Mouse (Mus musculus) intestine, embryonic 16.5 days (tissue): Measurements from ENCODE around the gene Dgki. TPM values are rescaled to one million over a fixed set of nuclear protein-coding genes. Genes with fewer than 3 reads are reported as not detected.

ENCODE experiments used
- ATAC-seq: fragments of 200-750 bp; cut with Nextera tagmentation; 2 replicates; pipeline ENCODE4 v1.8.0; 2017; ENCODE audit warnings: moderate TSS enrichment, moderate library complexity
- H3K27ac ChIP-seq: fragments of 300-500 bp; sonication (generic); 2 replicates; pipeline ENCODE4 v1.5.1; 2014; ENCODE audit warnings: mild to moderate bottlenecking, low read length
- H3K27me3 ChIP-seq: fragments of 300-500 bp; sonication (generic); replicated peaks from 2 replicates; pipeline ENCODE4 v1.6.1; 2014; ENCODE audit warnings: low read length, control low read depth, mixed read lengths; ENCODE audit not compliant: control insufficient read depth, insufficient read depth
- H3K36me3 ChIP-seq: fragments of 300-500 bp; sonication (generic); 2 replicates; pipeline ENCODE4 v1.6.1; 2014; ENCODE audit warnings: low read length, control low read depth; ENCODE audit not compliant: control insufficient read depth, insufficient read depth
- H3K4me1 ChIP-seq: fragments of 300-500 bp; sonication (generic); 2 replicates; pipeline ENCODE4 v1.6.1; 2014; ENCODE audit warnings: low read length, control low read depth, mixed read lengths; ENCODE audit not compliant: control insufficient read depth, insufficient read depth
- H3K4me2 ChIP-seq: fragments of 300-500 bp; sonication (generic); 2 replicates; pipeline ENCODE4 v1.6.1; 2014; ENCODE audit warnings: low read depth, low read length, control low read depth
- H3K4me3 ChIP-seq: fragments of 300-500 bp; sonication (generic); 2 replicates; pipeline ENCODE4 v1.5.1; 2014; ENCODE audit warnings: mild to moderate bottlenecking, low read length
- H3K9ac ChIP-seq: fragments of 300-500 bp; sonication (generic); 2 replicates; pipeline ENCODE4 v1.6.1; 2014; ENCODE audit warnings: low read depth, low read length
- H3K9me3 ChIP-seq: fragments of 300-500 bp; sonication (generic); 2 replicates; pipeline ENCODE4 v1.6.1; 2016; ENCODE audit warnings: low read length, control low read depth; ENCODE audit not compliant: control insufficient read depth
- WGBS: fragments of 180-500 bp; shearing (Covaris S2); extraction: QIAGEN DNeasy Blood & Tissue Kit; methylation state at CpG from one replicate; pipeline ENCODE4 v1.1.7; 2014; 5-methylcytosine and 5-hydroxymethylcytosine counted together
- polyA plus RNA-seq: library from polyadenylated mRNA; unstranded; fragments of >200 nt; fragmentation: Nextera tagmentation; extraction: Ambion mirVana; gene quantifications from 2 replicates; pipeline ENCODE4 v1.2.1, GENCODE M21; 2015

Dgki gene
- polyA plus RNA-seq: 0.37 and 0.38 TPM in 2 replicates

- under 1% methylated on average over 65 of the region's 65 CpGs for WGBS
- Histone ChIP-seq H3K9me3 (no peaks in the 10 kb centered on the region), H3K27ac (no peak within 1 kb of the TSS), H3K36me3 (no peaks in the 10 kb centered on the region), H3K27me3 (peaks cover 37% of the 10 kb centered on the region), H3K4me1 (peaks cover 13% of the 10 kb centered on the region), H3K4me3 (peak within 1 kb of the TSS; percentile 67), H3K9ac (peak within 1 kb of the TSS; percentile 62), H3K4me2 (peak within 1 kb of the TSS; percentile 99)
- peak; percentile 63 for ATAC-seq
Observed at GRCm38 (mm10) chr6:37299562-37300390, at the start of gene Dgki. Gene Dgki, minus strand, starts transcription at chr6:37300184.

- no peak overlapping the region for H3K4me2 ChIP-seq
- H3K27me3 ChIP-seq: no peaks in the 10 kb centered on the region
- no peaks in the 10 kb centered on the region for H3K9me3 ChIP-seq
- no peaks in the 10 kb centered on the region for H3K36me3 ChIP-seq
- no peaks in the 10 kb centered on the region for H3K4me1 ChIP-seq
- H3K4me3 ChIP-seq: no peak overlapping the region
- WGBS: 72% methylated on average over 5 of the region's 5 CpGs
- no peak overlapping the region for H3K27ac ChIP-seq
- no peak overlapping the region for H3K9ac ChIP-seq
- no peak for ATAC-seq
Observed at GRCm38 (mm10) chr6:37347606-37348005, 47.6 kb upstream of the Dgki start.

- WGBS: 90% methylated on average over 5 of the region's 5 CpGs
- Histone ChIP-seq H3K9me3 (no peaks in the 10 kb centered on the region), H3K27me3 (no peaks in the 10 kb centered on the region), H3K27ac (no peak overlapping the region), H3K9ac (no peak overlapping the region), H3K4me3 (no peak overlapping the region), H3K4me1 (no peaks in the 10 kb centered on the region), H3K36me3 (peaks cover 9% of the 10 kb centered on the region; the same call in 1 of the 2 replicates), H3K4me2 (no peak overlapping the region)
- no peak for ATAC-seq
Observed at GRCm38 (mm10) chr6:37338055-37338454, 38.1 kb upstream of the Dgki start.

GRCm38 (mm10) chr6:37336831-37337260 lies 36.9 kb upstream of the Dgki start:
- no peak for ATAC-seq
- H3K36me3 ChIP-seq: peaks cover 9% of the 10 kb centered on the region; the same call in 1 of the 2 replicates
- 0 out of 2 replicates have a peak overlapping the region, but pooled peaks have one; percentile 7 for H3K27ac ChIP-seq

DNA sequence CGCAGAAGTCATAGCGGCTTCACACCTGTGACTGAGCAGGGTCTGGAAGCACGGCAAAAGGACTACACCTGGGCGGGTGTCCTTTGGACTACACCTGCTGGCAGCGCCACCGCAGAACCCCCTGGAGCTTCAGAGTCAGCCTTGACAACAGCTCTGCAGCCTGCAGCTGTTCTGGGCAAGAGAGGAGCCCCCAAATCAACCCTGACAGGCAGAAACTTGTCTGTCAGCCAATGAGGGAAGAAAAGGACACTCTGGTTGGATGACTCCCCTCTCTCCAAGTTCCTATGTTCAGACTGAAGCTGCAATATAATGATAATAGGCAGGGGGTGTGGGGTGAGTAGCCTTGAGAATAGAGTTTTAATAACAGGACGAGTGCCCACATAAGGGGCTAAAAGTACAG lies 36.4 kb upstream of the Dgki start:
- Histone ChIP-seq H3K4me3 (no peak overlapping the region), H3K4me2 (no peak overlapping the region), H3K9me3 (no peaks in the 10 kb centered on the region), H3K36me3 (peaks cover 9% of the 10 kb centered on the region; the same call in 1 of the 2 replicates), H3K27me3 (no peaks in the 10 kb centered on the region), H3K4me1 (no peaks in the 10 kb centered on the region), H3K27ac (no peak overlapping the region), H3K9ac (no peak overlapping the region)
- no peak for ATAC-seq
- 69% methylated on average over 7 of the region's 7 CpGs for WGBS

More at GRCm38 (mm10) chr6:37336831-37337260, 36.9 kb upstream of the Dgki start:
- Histone ChIP-seq H3K9ac (no peak overlapping the region), H3K27me3 (no peaks in the 10 kb centered on the region), H3K9me3 (no peaks in the 10 kb centered on the region), H3K4me3 (no peak overlapping the region), H3K4me2 (no peak overlapping the region), H3K4me1 (no peaks in the 10 kb centered on the region)
- WGBS: 31% methylated on average over 5 of the region's 5 CpGs

DNA sequence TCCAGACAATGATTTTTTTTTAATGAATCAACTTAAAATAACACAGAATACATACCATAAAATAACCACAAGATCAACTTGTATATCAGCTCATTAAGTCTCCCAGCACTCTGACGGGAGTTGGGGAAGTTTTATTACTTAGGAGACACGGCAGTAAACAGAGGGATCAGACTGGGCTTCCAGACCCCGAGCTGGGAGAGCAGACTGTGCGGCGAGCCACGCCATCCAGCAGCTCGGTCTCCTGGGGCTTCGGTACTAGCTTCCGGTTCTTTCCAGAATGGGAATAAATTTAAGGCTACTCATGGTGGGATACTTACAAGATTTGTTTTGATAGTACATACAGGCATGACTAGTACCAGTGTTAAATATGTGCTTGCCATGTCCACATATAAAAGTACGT lies 32.9 kb upstream of the Dgki start:
- H3K9me3 ChIP-seq: no peaks in the 10 kb centered on the region
- no peak overlapping the region for H3K4me3 ChIP-seq
- no peak overlapping the region for H3K4me2 ChIP-seq
- no peak for ATAC-seq
- H3K36me3 ChIP-seq: peaks cover 7% of the 10 kb centered on the region; the same call in 1 of the 2 replicates
- H3K9ac ChIP-seq: no peak overlapping the region
- H3K27me3 ChIP-seq: no peaks in the 10 kb centered on the region
- no peak overlapping the region for H3K27ac ChIP-seq
- WGBS: 51% methylated on average over 10 of the region's 10 CpGs
- H3K4me1 ChIP-seq: no peaks in the 10 kb centered on the region

DNA sequence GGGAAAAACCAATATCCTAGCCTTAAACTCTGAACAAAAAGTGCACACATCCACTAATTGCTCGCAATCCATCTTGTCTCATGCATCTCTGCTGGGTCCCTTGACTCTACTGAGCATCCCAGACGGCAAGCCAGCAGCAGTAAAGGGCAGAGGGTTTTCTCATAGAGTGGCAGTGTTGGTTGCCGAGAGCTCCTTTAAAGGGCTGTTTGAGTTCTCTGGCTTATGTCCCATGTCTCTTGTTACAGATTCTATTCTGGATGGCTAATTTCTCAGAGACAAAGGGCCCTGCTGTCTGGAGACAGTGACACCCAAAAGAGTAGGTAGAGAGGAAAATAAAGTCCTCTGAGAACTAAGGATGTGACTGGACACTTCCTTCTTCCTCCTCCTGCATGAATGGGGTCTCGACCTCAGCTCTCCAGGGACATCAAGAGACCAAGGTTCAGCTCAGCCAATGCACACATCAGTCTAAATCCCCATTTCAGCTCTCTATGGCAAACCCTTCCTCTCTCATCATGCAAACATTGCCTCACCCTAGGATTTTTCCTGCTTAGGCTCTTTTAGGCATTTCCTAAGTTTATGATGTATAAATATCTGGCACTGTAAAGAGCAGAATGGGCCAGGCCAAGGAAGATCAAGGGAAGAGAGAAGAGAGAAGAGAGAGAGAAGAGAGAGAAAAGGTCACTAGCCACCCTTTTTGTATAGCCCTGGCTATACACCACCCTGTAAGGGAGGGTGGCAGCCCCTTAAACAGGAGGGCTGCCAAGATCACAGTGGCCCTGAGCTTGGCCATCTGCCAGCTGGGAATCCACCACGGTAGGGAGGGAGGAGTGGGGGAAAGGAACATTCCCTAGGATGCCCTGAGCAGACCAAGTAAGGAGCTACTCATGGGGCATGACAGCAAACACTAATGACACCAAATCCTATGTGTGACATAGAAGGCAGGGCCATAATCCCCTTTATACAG lies 30.2 kb upstream of the Dgki start:
- Histone ChIP-seq H3K4me2 (no peak overlapping the region), H3K4me3 (no peak overlapping the region), H3K4me1 (peaks cover 6% of the 10 kb centered on the region), H3K27me3 (no peaks in the 10 kb centered on the region), H3K9me3 (no peaks in the 10 kb centered on the region), H3K9ac (no peak overlapping the region), H3K36me3 (peaks cover 7% of the 10 kb centered on the region; the same call in 1 of the 2 replicates), H3K27ac (peak overlapping the region; percentile 46; the same call in 1 of the 2 replicates)
- ATAC-seq: peak; percentile 47
- 51% methylated on average over 5 of the region's 5 CpGs for WGBS

DNA sequence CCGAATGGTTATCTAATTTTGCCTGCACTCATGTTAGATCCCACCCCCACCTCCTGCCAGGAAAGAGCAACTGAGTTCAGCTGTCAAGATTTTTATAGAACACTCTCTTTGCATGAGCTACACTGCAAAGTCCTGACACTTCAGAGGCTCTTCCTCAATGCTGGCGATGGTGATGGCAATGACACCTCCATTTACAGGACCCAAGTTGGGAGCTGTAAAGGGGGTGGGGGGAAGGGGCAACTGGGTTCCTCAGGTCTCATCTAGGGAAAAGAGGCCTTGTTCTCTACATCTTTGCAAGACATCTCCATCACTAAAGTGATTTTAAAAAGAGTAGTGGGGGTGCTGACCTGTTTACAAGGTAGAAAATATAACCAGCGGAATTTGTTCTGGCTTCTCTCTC lies 29.4 kb upstream of the Dgki start:
- Histone ChIP-seq H3K27me3 (no peaks in the 10 kb centered on the region), H3K27ac (no peak overlapping the region), H3K4me3 (no peak overlapping the region), H3K4me2 (no peak overlapping the region), H3K36me3 (peaks cover 5% of the 10 kb centered on the region; the same call in 1 of the 2 replicates), H3K9me3 (no peaks in the 10 kb centered on the region), H3K4me1 (peaks cover 6% of the 10 kb centered on the region), H3K9ac (no peak overlapping the region)
- ATAC-seq: no peak
- WGBS: 81% methylated on average over 3 of the region's 3 CpGs

DNA sequence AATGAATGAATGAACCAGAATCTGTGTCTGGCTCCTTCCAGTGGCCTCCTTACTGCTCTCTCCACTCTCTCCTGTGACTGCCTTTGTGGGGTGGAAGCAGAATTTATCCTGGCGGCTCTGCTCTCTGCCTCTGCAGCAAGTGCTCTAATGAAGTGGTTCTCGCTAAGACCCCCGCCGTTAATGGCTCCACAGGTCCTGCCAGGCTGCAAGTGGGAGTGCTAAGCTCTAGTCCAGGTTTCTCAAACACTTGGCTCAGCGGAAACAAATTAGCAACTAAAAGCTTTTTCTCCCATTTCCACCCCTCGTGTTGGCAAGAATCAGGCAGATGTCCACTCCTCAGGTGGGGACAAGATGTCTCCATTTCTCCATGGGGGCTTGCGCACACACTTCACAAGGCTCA lies 28.7 kb upstream of the Dgki start:
- Histone ChIP-seq H3K9ac (no peak overlapping the region), H3K4me2 (no peak overlapping the region)
- 62% methylated on average over 7 of the region's 7 CpGs for WGBS

More for the DNA sequence above, 28.7 kb upstream of the Dgki start:
- Histone ChIP-seq H3K4me1 (peaks cover 6% of the 10 kb centered on the region), H3K9me3 (no peaks in the 10 kb centered on the region), H3K27me3 (no peaks in the 10 kb centered on the region), H3K36me3 (no peaks in the 10 kb centered on the region; the same call in 1 of the 2 replicates), H3K4me3 (no peak overlapping the region), H3K27ac (no peak overlapping the region)
- ATAC-seq: no peak
